Mouse (Mus musculus): ENCODE results near the gene Slc12a1.
A peak's percentile ranks its signal among the peaks of the same experiment; 100 is the strongest.

DNA sequence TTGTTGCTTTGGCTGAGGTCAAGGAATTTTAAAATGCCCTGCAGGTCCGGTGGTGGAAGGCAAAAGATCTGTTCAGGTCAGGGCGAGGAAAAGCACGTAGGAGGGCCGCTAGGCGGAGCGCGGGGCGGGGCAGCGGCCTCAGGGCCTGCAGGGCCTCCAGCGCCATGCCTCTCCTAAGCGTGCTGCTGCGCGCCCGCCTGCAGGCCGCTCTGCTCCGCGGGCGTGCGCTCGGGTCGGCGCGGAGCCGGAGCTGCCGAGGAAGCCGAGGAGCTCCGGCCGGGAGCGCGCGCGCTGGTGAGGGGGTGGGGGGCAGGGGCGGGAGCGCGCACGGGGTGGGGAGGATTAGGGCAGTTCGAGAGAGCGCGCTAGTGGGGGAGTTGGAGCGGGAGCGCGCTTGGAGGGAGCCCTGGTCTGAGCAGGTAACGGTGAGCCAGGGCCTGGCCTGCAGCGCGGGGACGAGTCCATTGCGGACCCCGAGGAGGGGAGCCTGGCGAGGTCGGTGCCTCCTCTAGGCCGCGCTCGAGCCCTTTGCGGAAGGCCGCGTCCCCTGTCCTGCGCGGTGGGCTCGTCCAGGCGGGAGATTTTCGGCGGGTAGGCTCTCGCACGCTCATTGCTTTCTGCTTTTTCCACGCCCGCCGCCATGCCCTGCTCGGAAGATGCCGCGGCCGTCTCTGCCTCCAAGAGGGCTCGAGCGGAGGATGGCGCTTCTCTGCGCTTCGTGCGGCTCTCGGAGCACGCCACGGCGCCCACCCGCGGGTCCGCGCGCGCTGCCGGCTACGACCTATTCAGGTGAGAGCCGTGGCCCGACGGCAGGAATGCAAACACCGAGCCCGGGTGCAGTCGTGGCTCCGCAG is 95.0 kb downstream of the Slc12a1 start, which contains the start of gene Dut:
- TF ChIP-seq E2F4 (IDR thresholded peaks at IDR 0.05; ENCODE audit: insufficient read depth) = peak; percentile 68
- TF ChIP-seq POLR2A (IDR thresholded peaks at IDR 0.05; ENCODE audit: insufficient read length, low read depth) = peak; percentile 81
- peak; percentile 66 for TF ChIP-seq POLR2AphosphoS2 (IDR thresholded peaks at IDR 0.05; ENCODE audit: insufficient read length, low read depth)
- TF ChIP-seq CEBPB (IDR thresholded peaks at IDR 0.05; ENCODE audit: insufficient read depth, poor library complexity, severe bottlenecking) = no peak
- no peak for TF ChIP-seq TCF3 (IDR thresholded peaks at IDR 0.05; ENCODE audit: insufficient read length, low read depth)
- peak in 1 of 3 experiments; percentile 11 for TF ChIP-seq MYOG (IDR thresholded peaks at IDR 0.05; ENCODE audit: control insufficient read depth in 1 of 3, insufficient read depth in 1 of 3, insufficient read length in 2 of 3, low read depth in 2 of 3)
- TF ChIP-seq TCF12 (IDR thresholded peaks at IDR 0.05; ENCODE audit: insufficient read depth, poor library complexity, severe bottlenecking) = no peak
- no peak for TF ChIP-seq MAX (IDR thresholded peaks at IDR 0.05; ENCODE audit: low read depth)
- TF ChIP-seq SRF (IDR thresholded peaks at IDR 0.05; ENCODE audit: control insufficient read depth, insufficient read length, low read depth) = no peak
- TF ChIP-seq MYOD1 (IDR thresholded peaks at IDR 0.05; ENCODE audit: control insufficient read depth in 1 of 3, insufficient read length in 2 of 3, low read depth in 2 of 3) = peak in 1 of 3 experiments; percentile 19
- no peak for TF ChIP-seq REST (IDR thresholded peaks at IDR 0.05; ENCODE audit: insufficient read depth, insufficient read length)
